Mouse (Mus musculus) olfactory bulb, adult 2 months (tissue): ENCODE results near the gene Smim27. TPM values are rescaled to one million over a fixed set of nuclear protein-coding genes. Genes with fewer than 3 reads are reported as not detected.

Experiments used
- H3K27ac ChIP-seq: fragments of 200-500 bp; 2 replicates; pipeline ENCODE4 v1.5.1; 2012; ENCODE audit warnings: low read depth, low read length; ENCODE audit not compliant: insufficient read depth
- H3K4me1 ChIP-seq: fragments of 200-500 bp; 2 replicates; pipeline ENCODE4 v1.6.1; 2012; ENCODE audit warnings: low read length; ENCODE audit not compliant: control insufficient read depth, insufficient read depth
- H3K4me3 ChIP-seq: fragments of 200-500 bp; 2 replicates; pipeline ENCODE4 v1.5.1; 2012; ENCODE audit warnings: mild to moderate bottlenecking, low read depth, low read length, moderate library complexity; ENCODE audit not compliant: insufficient read depth
- CTCF ChIP-seq: fragments of 200-500 bp; IDR thresholded peaks from 2 replicates; pipeline ENCODE4 v1.5.1; 2012; ENCODE audit warnings: low read depth, mild to moderate bottlenecking, low read length, moderate library complexity; ENCODE audit not compliant: insufficient read depth
- POLR2A ChIP-seq: fragments of 200-500 bp; IDR thresholded peaks from 2 replicates; pipeline ENCODE4 v1.6.1; 2012; ENCODE audit warnings: mild to moderate bottlenecking, low read depth, low read length, moderate library complexity; ENCODE audit not compliant: insufficient read depth
- WGBS: fragments of 180-500 bp; shearing (Covaris S2); methylation state at CpG from one replicate; pipeline ENCODE4 v1.1.7; 2018; 5-methylcytosine and 5-hydroxymethylcytosine counted together
- polyA plus RNA-seq: library from polyadenylated mRNA; stranded (reverse); fragments of >200 nt; gene quantifications from 2 replicates; pipeline ENCODE4 v1.2.4, GENCODE M21; 2012; ENCODE audit warnings: low replicate concordance; ENCODE audit not compliant: missing spikeins, insufficient read depth, insufficient read length

Gene Smim27
- not detected in 2 replicates for polyA plus RNA-seq

GRCm38 (mm10) chr4:40269430-40270032 lies at the start of gene Smim27, which contains the start of gene Topors:
Gene Smim27 (plus strand): TSS chr4:40269579.
Gene Topors (minus strand): TSS chr4:40269850.
- Histone ChIP-seq H3K27ac (peak within 1 kb of the TSS; percentile 94), H3K4me1 (peaks cover 6% of the 10 kb centered on the region), H3K4me3 (peak within 1 kb of the TSS; percentile 75)
- WGBS = under 1% methylated on average over 38 of the region's 38 CpGs
- TF ChIP-seq POLR2A (peak; percentile 88), CTCF (no peak)

GRCm38 (mm10) chr4:40220437-40220836 lies 48.9 kb upstream of the Smim27 start:
- peaks cover 4% of the 10 kb centered on the region; the same call in 1 of the 2 replicates for H3K4me1 ChIP-seq
- TF ChIP-seq POLR2A = no peak
- no peak for TF ChIP-seq CTCF
- 24% methylated on average over 12 of the region's 12 CpGs for WGBS
- no peak overlapping the region for H3K27ac ChIP-seq
- H3K4me3 ChIP-seq = no peak overlapping the region

DNA sequence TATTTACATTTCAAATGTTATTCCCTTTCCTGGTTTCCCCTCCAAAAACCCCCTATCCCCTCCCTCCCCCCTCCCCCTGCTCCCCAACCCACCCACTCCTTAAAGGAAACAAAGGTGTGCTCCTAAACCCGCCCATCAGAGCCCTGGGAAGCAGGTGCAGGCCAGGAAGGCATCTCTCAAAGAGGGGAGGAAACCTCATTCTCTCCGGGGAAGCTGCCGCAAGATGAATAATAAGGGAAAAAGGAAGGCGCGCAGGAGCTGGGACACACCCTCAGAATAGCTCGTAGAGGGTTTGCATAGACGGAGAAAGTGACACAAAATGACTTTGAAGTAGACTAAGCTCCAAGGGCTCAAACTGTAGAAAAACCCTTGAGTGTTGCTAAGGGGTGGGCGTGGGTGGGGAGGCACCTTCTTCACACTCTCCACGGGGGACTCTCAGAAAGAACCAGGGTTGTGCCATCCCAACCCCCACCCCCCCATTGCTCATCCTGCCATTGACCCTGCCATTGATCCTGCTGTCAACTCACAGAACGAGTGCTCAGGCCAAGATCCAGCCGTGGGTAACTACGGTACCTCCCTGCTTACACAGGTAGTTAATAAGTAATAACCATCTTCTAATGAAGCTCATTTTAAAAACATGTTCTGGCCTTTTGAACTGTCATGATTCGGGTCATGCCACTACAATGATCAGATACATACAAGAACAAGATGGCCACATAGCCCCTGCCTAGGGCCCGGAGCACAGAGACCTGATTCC lies 48.2 kb upstream of the Smim27 start:
- TF ChIP-seq POLR2A (no peak), CTCF (no peak)
- peaks cover 4% of the 10 kb centered on the region; the same call in 1 of the 2 replicates for H3K4me1 ChIP-seq
- no peak overlapping the region for H3K27ac ChIP-seq
- no peak overlapping the region for H3K4me3 ChIP-seq
- 45% methylated on average over 14 of the region's 14 CpGs for WGBS

- TF ChIP-seq POLR2A = no peak
- TF ChIP-seq CTCF = no peak
- no peak overlapping the region for H3K4me3 ChIP-seq
- peaks cover 4% of the 10 kb centered on the region; the same call in 1 of the 2 replicates for H3K4me1 ChIP-seq
- WGBS = 66% methylated on average over 21 of the region's 21 CpGs
- no peak overlapping the region for H3K27ac ChIP-seq
Measured at GRCm38 (mm10) chr4:40221876-40222585, 47.3 kb upstream of the Smim27 start.

DNA sequence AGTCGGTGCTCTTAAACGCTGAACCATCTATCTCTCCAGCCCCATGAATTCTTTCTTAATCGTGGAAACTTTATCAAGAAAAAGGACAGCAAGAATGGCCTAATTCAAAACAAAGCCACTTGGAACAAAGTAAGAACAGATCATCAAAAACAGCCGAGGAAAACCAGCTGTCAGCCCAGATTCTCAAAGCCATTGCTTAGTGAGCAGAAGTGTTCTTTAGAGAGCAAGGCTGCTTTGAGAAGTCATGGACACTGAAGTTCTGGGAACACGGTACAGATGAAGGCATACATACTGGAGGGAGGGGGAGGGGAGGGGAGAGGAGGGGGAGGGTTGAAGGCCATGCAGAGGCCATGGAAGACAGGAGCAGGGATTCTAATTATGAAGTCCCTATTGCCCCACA lies 43.3 kb upstream of the Smim27 start:
- WGBS = 73% methylated on average over 5 of the region's 5 CpGs

GRCm38 (mm10) chr4:40227131-40227530 lies 42.2 kb upstream of the Smim27 start:
- WGBS = 90% methylated on average over 11 of the region's 11 CpGs
- Histone ChIP-seq H3K27ac (no peak overlapping the region), H3K4me3 (no peak overlapping the region), H3K4me1 (no peaks in the 10 kb centered on the region)
- TF ChIP-seq CTCF (no peak), POLR2A (no peak)

More for the DNA sequence above, 43.3 kb upstream of the Smim27 start:
- H3K4me3 ChIP-seq = no peak overlapping the region
- no peak overlapping the region for H3K27ac ChIP-seq
- TF ChIP-seq CTCF = no peak
- no peak for TF ChIP-seq POLR2A
- H3K4me1 ChIP-seq = no peaks in the 10 kb centered on the region; the same call in 1 of the 2 replicates

GRCm38 (mm10) chr4:40227886-40228285 lies 41.5 kb upstream of the Smim27 start:
- Histone ChIP-seq H3K27ac (no peak overlapping the region), H3K4me1 (no peaks in the 10 kb centered on the region), H3K4me3 (no peak overlapping the region)
- TF ChIP-seq POLR2A (no peak), CTCF (no peak)
- WGBS = 94% methylated on average over 7 of the region's 7 CpGs

- 94% methylated on average over 6 of the region's 6 CpGs for WGBS
- TF ChIP-seq POLR2A (no peak), CTCF (no peak)
Measured at GRCm38 (mm10) chr4:40229723-40230122, 39.7 kb upstream of the Smim27 start.

More at GRCm38 (mm10) chr4:40229723-40230122, 39.7 kb upstream of the Smim27 start:
- no peaks in the 10 kb centered on the region for H3K4me1 ChIP-seq
- no peak overlapping the region for H3K4me3 ChIP-seq
- no peak overlapping the region for H3K27ac ChIP-seq
